Mouse (Mus musculus) embryonic facial prominence, embryonic 15.5 days (tissue): ENCODE data around the gene Meis1. TPM values are rescaled to one million over a fixed set of nuclear protein-coding genes. Genes with fewer than 3 reads are reported as not detected.
A peak's percentile ranks its signal among the peaks of the same experiment; 100 is the strongest.

Experiments used
- ATAC-seq: fragments of 200-750 bp; cut with Nextera tagmentation; 2 replicates; pipeline ENCODE4 v1.8.0; 2017; ENCODE audit warnings: low read depth, moderate TSS enrichment; ENCODE audit not compliant: insufficient number of reproducible peaks, low FRiP score, low TSS enrichment
- H3K27ac ChIP-seq: fragments of 300-500 bp; sonication (generic); replicated peaks from 2 replicates; pipeline ENCODE4 v1.5.1; 2015; ENCODE audit warnings: mild to moderate bottlenecking, inconsistent platforms
- H3K27me3 ChIP-seq: fragments of 300-500 bp; sonication (generic); 2 replicates; pipeline ENCODE4 v1.6.1; 2015; ENCODE audit warnings: inconsistent platforms
- H3K36me3 ChIP-seq: fragments of 300-500 bp; sonication (generic); 2 replicates; pipeline ENCODE4 v1.6.1; 2015; ENCODE audit warnings: mild to moderate bottlenecking, inconsistent platforms
- H3K4me1 ChIP-seq: fragments of 300-500 bp; sonication (generic); 2 replicates; pipeline ENCODE4 v1.6.1; 2015; ENCODE audit warnings: inconsistent platforms
- H3K4me2 ChIP-seq: fragments of 300-500 bp; sonication (generic); replicated peaks from 2 replicates; pipeline ENCODE4 v1.6.1; 2015; ENCODE audit warnings: mild to moderate bottlenecking, inconsistent platforms
- H3K4me3 ChIP-seq: fragments of 300-500 bp; sonication (generic); replicated peaks from 2 replicates; pipeline ENCODE4 v1.5.1; 2015; ENCODE audit warnings: mild to moderate bottlenecking, inconsistent platforms
- H3K9ac ChIP-seq: fragments of 300-500 bp; sonication (generic); 2 replicates; pipeline ENCODE4 v1.6.1; 2015; ENCODE audit warnings: inconsistent platforms
- H3K9me3 ChIP-seq: fragments of 300-500 bp; sonication (generic); replicated peaks from 2 replicates; pipeline ENCODE4 v1.6.1; 2016; ENCODE audit warnings: inconsistent platforms
- WGBS: fragments of 180-500 bp; shearing (Covaris S2); methylation state at CpG from one replicate; pipeline ENCODE4 v1.1.7; 2015; 5-methylcytosine and 5-hydroxymethylcytosine counted together
- polyA plus RNA-seq: library from polyadenylated mRNA; unstranded; fragments of >200 nt; fragmentation: Nextera tagmentation; extraction: Ambion mirVana; gene quantifications from 2 replicates; pipeline ENCODE4 v1.2.1, GENCODE M21; 2015

Meis1 gene
- polyA plus RNA-seq, 1 experiment from 2014 or later: 48.3 TPM

- H3K4me3 ChIP-seq: peak overlapping the region; percentile 64
- no peaks in the 10 kb centered on the region for H3K9me3 ChIP-seq
- peak overlapping the region; percentile 81 for H3K4me2 ChIP-seq
- peaks cover 20% of the 10 kb centered on the region for H3K4me1 ChIP-seq
- ATAC-seq: peak; percentile 21; the same call in 1 of the 2 replicates
- H3K27me3 ChIP-seq: 0 out of 2 replicates have a peak, but pooled peaks cover 4% of the 10 kb centered on the region
- peak overlapping the region; percentile 97 for H3K27ac ChIP-seq
- WGBS: 7% methylated on average over 28 of the region's 28 CpGs
- no peaks in the 10 kb centered on the region for H3K36me3 ChIP-seq
- peak overlapping the region; percentile 44 for H3K9ac ChIP-seq
Measured at GRCm38 (mm10) chr11:19020951-19021710, 2.3 kb upstream of the Meis1 start.

GRCm38 (mm10) chr11:19020371-19020824 is 1.6 kb upstream of the Meis1 start:
- 0 out of 2 replicates have a peak, but pooled peaks cover 4% of the 10 kb centered on the region for H3K27me3 ChIP-seq
- peaks cover 21% of the 10 kb centered on the region for H3K4me1 ChIP-seq
- no peaks in the 10 kb centered on the region for H3K36me3 ChIP-seq
- WGBS: under 1% methylated on average over 25 of the region's 25 CpGs
- no peaks in the 10 kb centered on the region for H3K9me3 ChIP-seq
- peak overlapping the region; percentile 81 for H3K4me2 ChIP-seq
- peak overlapping the region; percentile 81 for H3K9ac ChIP-seq
- ATAC-seq: peak; percentile 87
- peak overlapping the region; percentile 64 for H3K4me3 ChIP-seq
- peak overlapping the region; percentile 97 for H3K27ac ChIP-seq

- peak overlapping the region; percentile 81 for H3K4me2 ChIP-seq
- under 1% methylated on average over 67 of the region's 67 CpGs for WGBS
- peaks cover 27% of the 10 kb centered on the region for H3K4me1 ChIP-seq
- H3K4me3 ChIP-seq: peak overlapping the region; percentile 64
- H3K9ac ChIP-seq: peak overlapping the region; percentile 81
- H3K36me3 ChIP-seq: no peaks in the 10 kb centered on the region
- no peaks in the 10 kb centered on the region for H3K9me3 ChIP-seq
- peak overlapping the region; percentile 97 for H3K27ac ChIP-seq
- peak; percentile 52 for ATAC-seq
- H3K27me3 ChIP-seq: 0 out of 2 replicates have a peak, but pooled peaks cover 4% of the 10 kb centered on the region
Measured at GRCm38 (mm10) chr11:19019204-19020171, 703 bp upstream of the Meis1 start.

GRCm38 (mm10) chr11:19017719-19018413 is 919 bp downstream of the Meis1 start:
- Histone ChIP-seq H3K4me1 (peaks cover 33% of the 10 kb centered on the region), H3K4me2 (peak overlapping the region; percentile 81), H3K9me3 (no peaks in the 10 kb centered on the region), H3K9ac (peak overlapping the region; percentile 81), H3K36me3 (no peaks in the 10 kb centered on the region), H3K27me3 (peaks cover 7% of the 10 kb centered on the region), H3K4me3 (peak overlapping the region; percentile 64), H3K27ac (peak overlapping the region; percentile 97)
- ATAC-seq: no peak
- WGBS: 6% methylated on average over 14 of the region's 14 CpGs

GRCm38 (mm10) chr11:19017262-19017661 is 1.5 kb downstream of the Meis1 start:
- Histone ChIP-seq H3K4me3 (peak overlapping the region; percentile 64), H3K36me3 (no peaks in the 10 kb centered on the region), H3K4me1 (peaks cover 33% of the 10 kb centered on the region), H3K27me3 (peaks cover 13% of the 10 kb centered on the region), H3K4me2 (peak overlapping the region; percentile 81), H3K9me3 (no peaks in the 10 kb centered on the region), H3K27ac (0 out of 2 replicates have a peak overlapping the region, but pooled peaks have one; percentile 34), H3K9ac (peak overlapping the region; percentile 39; the same call in 1 of the 2 replicates)
- ATAC-seq: no peak
- WGBS: 13% methylated on average over 1 of the region's 1 CpGs

GRCm38 (mm10) chr11:19016481-19017220 is 2.1 kb downstream of the Meis1 start:
- Histone ChIP-seq H3K9me3 (no peaks in the 10 kb centered on the region), H3K9ac (peak overlapping the region; percentile 39), H3K4me3 (peak overlapping the region; percentile 64), H3K27ac (peak overlapping the region; percentile 41; the same call in 1 of the 2 replicates), H3K4me2 (peak overlapping the region; percentile 81), H3K4me1 (peaks cover 30% of the 10 kb centered on the region), H3K36me3 (no peaks in the 10 kb centered on the region), H3K27me3 (peaks cover 13% of the 10 kb centered on the region)
- 9% methylated on average over 10 of the region's 10 CpGs for WGBS
- ATAC-seq: no peak

DNA sequence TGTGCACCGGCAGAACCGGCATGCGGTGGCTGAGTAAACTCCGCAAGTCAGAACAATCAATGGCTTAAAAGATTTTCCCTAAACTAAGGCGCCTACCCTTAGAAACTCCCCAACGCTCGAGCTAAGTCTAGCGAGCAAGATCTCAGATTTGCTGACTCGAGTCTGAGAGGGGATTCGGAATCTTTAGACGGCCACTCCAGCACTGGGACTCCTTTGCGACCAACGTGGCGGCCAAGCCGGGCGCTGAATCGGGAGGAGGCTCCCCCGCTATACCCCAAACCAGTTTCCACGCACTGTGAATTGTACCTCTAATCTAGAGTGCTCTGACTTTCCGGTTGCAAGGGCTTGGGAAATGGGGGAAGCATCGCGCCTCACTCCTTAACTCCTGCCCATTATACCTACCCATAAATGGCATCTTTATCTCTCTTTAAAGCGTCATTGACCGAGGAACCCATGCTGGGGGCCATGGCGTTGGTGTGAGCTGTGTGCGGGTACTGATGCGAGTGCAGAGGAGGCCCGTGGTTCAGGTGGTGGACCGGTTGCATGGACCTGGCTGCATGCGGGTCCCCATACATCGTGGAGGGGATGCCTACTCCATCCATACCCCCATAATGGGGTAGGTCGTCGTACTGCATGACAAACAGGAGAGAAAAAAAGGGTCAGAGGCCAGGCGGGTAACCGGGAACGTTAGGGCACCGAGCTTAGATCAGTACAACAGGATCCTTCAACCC is 2.9 kb downstream of the Meis1 start:
- Histone ChIP-seq H3K4me2 (peak overlapping the region; percentile 81), H3K36me3 (no peaks in the 10 kb centered on the region), H3K27ac (peak overlapping the region; percentile 41), H3K9me3 (no peaks in the 10 kb centered on the region), H3K27me3 (peaks cover 13% of the 10 kb centered on the region), H3K9ac (peak overlapping the region; percentile 39), H3K4me1 (peaks cover 23% of the 10 kb centered on the region), H3K4me3 (peak overlapping the region; percentile 64)
- ATAC-seq: no peak
- 7% methylated on average over 37 of the region's 37 CpGs for WGBS

DNA sequence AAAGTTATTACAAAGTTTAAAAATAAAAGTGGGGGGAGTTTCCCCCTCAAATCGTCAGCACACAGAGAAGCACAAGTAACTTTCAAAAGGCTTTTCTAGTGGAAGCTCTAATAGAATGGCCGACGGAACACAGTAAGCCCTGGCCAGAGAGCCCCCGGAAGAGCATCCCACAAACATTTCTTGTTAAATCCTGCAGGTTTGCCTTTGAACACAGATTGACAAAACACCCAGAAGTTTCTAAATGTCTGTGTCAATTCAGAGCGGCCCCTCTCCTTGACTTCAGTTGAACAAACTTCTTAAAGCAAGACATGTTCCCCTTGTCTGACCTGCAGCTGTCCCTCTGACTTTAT is 3.4 kb downstream of the Meis1 start:
- Histone ChIP-seq H3K27ac (no peak overlapping the region), H3K4me2 (peak overlapping the region; percentile 81), H3K27me3 (peaks cover 17% of the 10 kb centered on the region), H3K9me3 (no peaks in the 10 kb centered on the region), H3K9ac (peak overlapping the region; percentile 39; the same call in 1 of the 2 replicates), H3K4me3 (peak overlapping the region; percentile 64), H3K36me3 (no peaks in the 10 kb centered on the region), H3K4me1 (peaks cover 21% of the 10 kb centered on the region)
- no peak for ATAC-seq
- WGBS: 21% methylated on average over 5 of the region's 5 CpGs

- Histone ChIP-seq H3K36me3 (no peaks in the 10 kb centered on the region), H3K4me2 (peak overlapping the region; percentile 81), H3K4me1 (peaks cover 23% of the 10 kb centered on the region), H3K27me3 (peaks cover 23% of the 10 kb centered on the region), H3K9ac (peak overlapping the region; percentile 53), H3K9me3 (no peaks in the 10 kb centered on the region), H3K4me3 (peak overlapping the region; percentile 64), H3K27ac (peak overlapping the region; percentile 30; the same call in 1 of the 2 replicates)
- no peak for ATAC-seq
- WGBS: 9% methylated on average over 35 of the region's 35 CpGs
Measured at GRCm38 (mm10) chr11:19014441-19015161, 4.2 kb downstream of the Meis1 start.
